Mouse (Mus musculus) ES-E14 (cell line): Measurements from ENCODE around the gene Jak3.

Source experiments
- CHD2 ChIP-seq: IDR thresholded peaks from 2 replicates; pipeline ENCODE4 v1.6.1; 2014; ENCODE audit warnings: mild to moderate bottlenecking, low read depth, low read length, inconsistent platforms
- HCFC1 ChIP-seq: IDR thresholded peaks from 2 replicates; pipeline ENCODE4 v1.6.1; 2012; ENCODE audit warnings: low read length, inconsistent platforms, borderline replicate concordance; ENCODE audit not compliant: insufficient read depth
- MAFK ChIP-seq: IDR thresholded peaks from 2 replicates; pipeline ENCODE4 v1.6.1; 2014; ENCODE audit warnings: mild to moderate bottlenecking, low read depth, low read length, inconsistent platforms; ENCODE audit not compliant: insufficient read depth
- ZC3H11A ChIP-seq: IDR thresholded peaks from 2 replicates; pipeline ENCODE4 v1.6.1; 2012; ENCODE audit warnings: low read depth, mild to moderate bottlenecking, inconsistent platforms, low read length, borderline replicate concordance
- ZNF384 ChIP-seq: IDR thresholded peaks from 2 replicates; pipeline ENCODE4 v1.6.1; 2012; ENCODE audit warnings: low read depth, low read length, inconsistent platforms

DNA sequence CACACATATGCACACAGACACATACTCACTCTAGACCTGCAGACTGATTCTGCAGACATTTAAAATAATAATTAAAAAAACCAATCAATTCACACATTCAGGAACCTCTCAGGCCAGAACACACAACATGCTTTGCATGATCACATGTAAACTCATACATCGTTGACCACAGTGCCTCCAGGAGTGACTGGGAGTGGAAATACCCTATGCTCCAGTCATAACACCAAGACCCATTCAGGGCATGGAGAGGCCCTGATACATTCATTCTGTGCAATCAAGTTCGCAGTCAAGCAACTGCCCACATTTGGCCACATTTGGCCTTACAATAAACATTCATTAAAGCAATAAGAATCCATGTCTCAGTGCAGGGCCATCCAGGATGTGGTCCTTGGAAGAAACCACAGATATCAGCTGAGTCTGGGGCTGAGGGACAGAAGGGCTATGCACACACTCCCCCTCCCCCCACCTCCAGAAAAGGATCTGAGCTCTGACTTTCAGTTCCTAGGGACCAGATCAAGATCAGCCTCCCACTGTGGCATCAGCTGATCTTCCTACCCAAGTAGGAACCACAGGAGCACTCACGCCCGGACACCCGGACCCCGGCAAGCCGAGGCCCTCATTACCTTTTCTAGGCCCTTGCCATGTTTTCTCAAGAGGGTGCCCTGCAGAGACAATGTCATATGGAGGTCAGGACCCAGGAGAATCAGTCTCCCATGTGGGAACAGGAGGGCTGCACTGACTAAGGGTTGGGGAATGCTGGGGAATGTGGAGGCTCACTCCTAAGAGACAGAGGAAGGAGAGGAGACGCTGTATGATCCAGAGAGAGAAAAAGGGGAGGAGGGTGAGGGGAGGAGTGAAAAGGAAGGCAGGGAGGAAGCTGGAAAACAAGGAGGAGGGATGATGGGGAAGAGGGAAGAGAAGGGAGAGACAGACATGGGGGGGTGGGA is 38.7 kb upstream of the Jak3 start:
- no peak for TF ChIP-seq CHD2
- no peak for TF ChIP-seq ZC3H11A
- TF ChIP-seq MAFK, result no peak
- TF ChIP-seq ZNF384, result no peak
- TF ChIP-seq HCFC1, result no peak
